Mouse (Mus musculus): Measurements from ENCODE around the gene Stard10. TPM values are rescaled to one million over a fixed set of nuclear protein-coding genes. Genes with fewer than 3 reads are reported as not detected.

Stard10 gene
- polyA plus RNA-seq, 1 experiment, result 10.9 TPM

GRCm38 (mm10) chr7:101361021-101361420, 44.1 kb downstream of the Stard10 start:
- Histone ChIP-seq H3K79me2 (ENCODE audit: control insufficient read depth, insufficient read depth) (no peaks in the 10 kb centered on the region), H3K36me3 (ENCODE audit: control insufficient read depth, insufficient read depth) (no peaks in the 10 kb centered on the region), H3K4me3 (ENCODE audit: insufficient read depth, poor library complexity, severe bottlenecking) (no peak overlapping the region), H3K27me3 (ENCODE audit: control insufficient read depth, insufficient read depth, insufficient read length) (no peaks in the 10 kb centered on the region), H3ac (ENCODE audit: control insufficient read depth, insufficient read length, low read depth) (no peak overlapping the region), H3K79me3 (ENCODE audit: low read depth) (no peaks in the 10 kb centered on the region)
- TF ChIP-seq MYOD1 (IDR thresholded peaks at IDR 0.05; ENCODE audit: control insufficient read depth, insufficient read length, low read depth) (no peak), USF1 (IDR thresholded peaks at IDR 0.05; ENCODE audit: low read depth) (no peak), FOSL1 (IDR thresholded peaks at IDR 0.05; ENCODE audit: insufficient read depth, low read length, poor library complexity, severe bottlenecking) (no peak), MYOG (IDR thresholded peaks at IDR 0.05; ENCODE audit: control insufficient read depth, extremely low read depth, insufficient read length) (no peak), CTCF (IDR thresholded peaks at IDR 0.05; ENCODE audit: control insufficient read depth, insufficient read depth, insufficient read length) (no peak), MAX (IDR thresholded peaks at IDR 0.05) (no peak), CEBPB (IDR thresholded peaks at IDR 0.05; ENCODE audit: low read depth) (no peak)

- Histone ChIP-seq H3K27me3 (ENCODE audit: control insufficient read depth, insufficient read depth, insufficient read length) (no peaks in the 10 kb centered on the region), H3K79me3 (ENCODE audit: low read depth) (no peaks in the 10 kb centered on the region), H3ac (ENCODE audit: control insufficient read depth, insufficient read length, low read depth) (no peak overlapping the region), H3K79me2 (ENCODE audit: control insufficient read depth, insufficient read depth) (no peaks in the 10 kb centered on the region), H3K4me3 (ENCODE audit: insufficient read depth, poor library complexity, severe bottlenecking) (no peak overlapping the region), H3K36me3 (ENCODE audit: control insufficient read depth, insufficient read depth) (no peaks in the 10 kb centered on the region)
- TF ChIP-seq MYOG (IDR thresholded peaks at IDR 0.05; ENCODE audit: control insufficient read depth, extremely low read depth, insufficient read length), result no peak
- no peak for TF ChIP-seq MAX (IDR thresholded peaks at IDR 0.05)
- no peak for TF ChIP-seq MYOD1 (IDR thresholded peaks at IDR 0.05; ENCODE audit: control insufficient read depth, insufficient read length, low read depth)
- TF ChIP-seq CTCF (IDR thresholded peaks at IDR 0.05; ENCODE audit: control insufficient read depth, insufficient read depth, insufficient read length), result no peak
- TF ChIP-seq CEBPB (IDR thresholded peaks at IDR 0.05; ENCODE audit: low read depth), result no peak
Measured at GRCm38 (mm10) chr7:101361767-101362166, 44.9 kb downstream of the Stard10 start.

GRCm38 (mm10) chr7:101362791-101363191, 45.9 kb downstream of the Stard10 start:
- no peaks in the 10 kb centered on the region for H3K79me2 ChIP-seq (ENCODE audit: control insufficient read depth, insufficient read depth)
- TF ChIP-seq MYOG (IDR thresholded peaks at IDR 0.05; ENCODE audit: control insufficient read depth, extremely low read depth, insufficient read length), result no peak
- no peak for TF ChIP-seq MYOD1 (IDR thresholded peaks at IDR 0.05; ENCODE audit: control insufficient read depth, insufficient read length, low read depth)
- no peak for TF ChIP-seq CTCF (IDR thresholded peaks at IDR 0.05; ENCODE audit: control insufficient read depth, insufficient read depth, insufficient read length)
- no peak for TF ChIP-seq MAX (IDR thresholded peaks at IDR 0.05)
- no peak for TF ChIP-seq CEBPB (IDR thresholded peaks at IDR 0.05; ENCODE audit: low read depth)
- TF ChIP-seq FOSL1 (IDR thresholded peaks at IDR 0.05; ENCODE audit: insufficient read depth, low read length, poor library complexity, severe bottlenecking), result no peak
- TF ChIP-seq USF1 (IDR thresholded peaks at IDR 0.05; ENCODE audit: low read depth), result no peak
- H3ac ChIP-seq (ENCODE audit: control insufficient read depth, insufficient read length, low read depth), result no peak overlapping the region
- H3K4me3 ChIP-seq (ENCODE audit: insufficient read depth, poor library complexity, severe bottlenecking), result no peak overlapping the region
- no peaks in the 10 kb centered on the region for H3K79me3 ChIP-seq (ENCODE audit: low read depth)
- H3K27me3 ChIP-seq (ENCODE audit: control insufficient read depth, insufficient read depth, insufficient read length), result no peaks in the 10 kb centered on the region
- no peaks in the 10 kb centered on the region for H3K36me3 ChIP-seq (ENCODE audit: control insufficient read depth, insufficient read depth)

GRCm38 (mm10) chr7:101363914-101364313, 47.0 kb downstream of the Stard10 start:
- Histone ChIP-seq H3K36me3 (ENCODE audit: control insufficient read depth, insufficient read depth) (no peaks in the 10 kb centered on the region), H3K27me3 (ENCODE audit: control insufficient read depth, insufficient read depth, insufficient read length) (no peaks in the 10 kb centered on the region), H3K79me2 (ENCODE audit: control insufficient read depth, insufficient read depth) (no peaks in the 10 kb centered on the region), H3ac (ENCODE audit: control insufficient read depth, insufficient read length, low read depth) (no peak overlapping the region), H3K4me3 (ENCODE audit: insufficient read depth, poor library complexity, severe bottlenecking) (no peak overlapping the region), H3K79me3 (ENCODE audit: low read depth) (no peaks in the 10 kb centered on the region)
- TF ChIP-seq MYOD1 (IDR thresholded peaks at IDR 0.05; ENCODE audit: control insufficient read depth, insufficient read length, low read depth), result no peak
- TF ChIP-seq MYOG (IDR thresholded peaks at IDR 0.05; ENCODE audit: control insufficient read depth, extremely low read depth, insufficient read length), result no peak
- TF ChIP-seq CEBPB (IDR thresholded peaks at IDR 0.05; ENCODE audit: low read depth), result no peak
- no peak for TF ChIP-seq USF1 (IDR thresholded peaks at IDR 0.05; ENCODE audit: low read depth)
- TF ChIP-seq CTCF (IDR thresholded peaks at IDR 0.05; ENCODE audit: control insufficient read depth, insufficient read depth, insufficient read length), result no peak
- no peak for TF ChIP-seq MAX (IDR thresholded peaks at IDR 0.05)
- TF ChIP-seq FOSL1 (IDR thresholded peaks at IDR 0.05; ENCODE audit: insufficient read depth, low read length, poor library complexity, severe bottlenecking), result no peak

- H3K36me3 ChIP-seq (ENCODE audit: control insufficient read depth, insufficient read depth), result no peaks in the 10 kb centered on the region
- no peak for TF ChIP-seq FOSL1 (IDR thresholded peaks at IDR 0.05; ENCODE audit: insufficient read depth, low read length, poor library complexity, severe bottlenecking)
- no peak for TF ChIP-seq CEBPB (IDR thresholded peaks at IDR 0.05; ENCODE audit: low read depth)
- TF ChIP-seq MYOD1 (IDR thresholded peaks at IDR 0.05; ENCODE audit: control insufficient read depth, insufficient read length, low read depth), result no peak
- no peak for TF ChIP-seq MYOG (IDR thresholded peaks at IDR 0.05; ENCODE audit: control insufficient read depth, extremely low read depth, insufficient read length)
- H3K4me3 ChIP-seq (ENCODE audit: insufficient read depth, poor library complexity, severe bottlenecking), result no peak overlapping the region
- H3K79me2 ChIP-seq (ENCODE audit: control insufficient read depth, insufficient read depth), result no peaks in the 10 kb centered on the region
- H3K27me3 ChIP-seq (ENCODE audit: control insufficient read depth, insufficient read depth, insufficient read length), result no peaks in the 10 kb centered on the region
- H3ac ChIP-seq (ENCODE audit: control insufficient read depth, insufficient read length, low read depth), result no peak overlapping the region
- no peaks in the 10 kb centered on the region for H3K79me3 ChIP-seq (ENCODE audit: low read depth)
Measured at GRCm38 (mm10) chr7:101367901-101368852, 51.3 kb downstream of the Stard10 start.

Data from C2C12 (cell line).